Mouse (Mus musculus): ENCODE data around the gene Tnfrsf1a. TPM values are rescaled to one million over a fixed set of nuclear protein-coding genes. Genes with fewer than 3 reads are reported as not detected.

Tnfrsf1a gene
- polyA plus RNA-seq, 1 experiment from 2014 or later, result 69.1 TPM

GRCm38 (mm10) chr6:125377582-125378451 lies 28.7 kb downstream of the Tnfrsf1a start:
- Histone ChIP-seq H3K9me3 (no peaks in the 10 kb centered on the region), H3K4me1 (replicated peaks) (peaks cover 29% of the 10 kb centered on the region), H3K9ac (peak overlapping the region; percentile 1; the same call in 1 of the 2 replicates), H3K36me3 (no peaks in the 10 kb centered on the region), H3K27me3 (replicated peaks) (peaks cover 15% of the 10 kb centered on the region), H3K4me2 (replicated peaks) (peak overlapping the region; percentile 49), H3K27ac (peak overlapping the region; percentile 74), H3K4me3 (replicated peaks) (no peak overlapping the region; the same call in 1 of the 2 replicates)
- WGBS, result 34% methylated on average over 16 of the region's 16 CpGs
- ATAC-seq, result peak; percentile 80

- Histone ChIP-seq H3K27me3 (replicated peaks) (peaks cover 15% of the 10 kb centered on the region), H3K4me3 (replicated peaks) (no peak overlapping the region; the same call in 1 of the 2 replicates), H3K4me1 (replicated peaks) (peaks cover 29% of the 10 kb centered on the region), H3K36me3 (no peaks in the 10 kb centered on the region), H3K4me2 (replicated peaks) (peak overlapping the region; percentile 49), H3K27ac (peak overlapping the region; percentile 33; the same call in 1 of the 2 replicates), H3K9me3 (no peaks in the 10 kb centered on the region), H3K9ac (no peak overlapping the region)
- 34% methylated on average over 6 of the region's 6 CpGs for WGBS
- ATAC-seq, result peak; percentile 6
Measured at GRCm38 (mm10) chr6:125378621-125379020, 29.5 kb downstream of the Tnfrsf1a start.

GRCm38 (mm10) chr6:125379781-125380180 lies 30.6 kb downstream of the Tnfrsf1a start:
- Histone ChIP-seq H3K9ac (peak overlapping the region; percentile 54; the same call in 1 of the 2 replicates), H3K4me3 (replicated peaks) (peak overlapping the region; percentile 50), H3K4me1 (replicated peaks) (peaks cover 29% of the 10 kb centered on the region), H3K27me3 (replicated peaks) (peaks cover 15% of the 10 kb centered on the region), H3K36me3 (no peaks in the 10 kb centered on the region), H3K9me3 (no peaks in the 10 kb centered on the region), H3K4me2 (replicated peaks) (peak overlapping the region; percentile 88), H3K27ac (no peak overlapping the region)
- 10% methylated on average over 9 of the region's 9 CpGs for WGBS
- peak; percentile 29 for ATAC-seq

- peak within 1 kb of the TSS; percentile 40; the same call in 1 of the 2 replicates for H3K27ac ChIP-seq
Measured at GRCm38 (mm10) chr6:125380372-125381360, 31.5 kb downstream of the Tnfrsf1a start, which contains the start of gene Plekhg6. TSS of gene Plekhg6 (minus strand) at chr6:125380793.

GRCm38 (mm10) chr6:125382024-125382423 lies 32.9 kb downstream of the Tnfrsf1a start:
- no peak overlapping the region for H3K4me3 ChIP-seq (replicated peaks)
- peaks cover 15% of the 10 kb centered on the region for H3K27me3 ChIP-seq (replicated peaks)
- no peak overlapping the region for H3K4me2 ChIP-seq (replicated peaks)

More at GRCm38 (mm10) chr6:125380372-125381360, 31.5 kb downstream of the Tnfrsf1a start, which contains the start of gene Plekhg6:
- 8% methylated on average over 39 of the region's 40 CpGs for WGBS
- no peaks in the 10 kb centered on the region for H3K9me3 ChIP-seq
- H3K36me3 ChIP-seq, result no peaks in the 10 kb centered on the region
- peak within 1 kb of the TSS; percentile 50 for H3K4me3 ChIP-seq (replicated peaks)
- peaks cover 29% of the 10 kb centered on the region for H3K4me1 ChIP-seq (replicated peaks)
- ATAC-seq, result peak; percentile 75
- peak within 1 kb of the TSS; percentile 54 for H3K9ac ChIP-seq
- peak within 1 kb of the TSS; percentile 88 for H3K4me2 ChIP-seq (replicated peaks)
- peaks cover 15% of the 10 kb centered on the region for H3K27me3 ChIP-seq (replicated peaks)

GRCm38 (mm10) chr6:125385066-125385974 lies 36.2 kb downstream of the Tnfrsf1a start:
- H3K4me2 ChIP-seq (replicated peaks), result no peak overlapping the region
- no peaks in the 10 kb centered on the region for H3K36me3 ChIP-seq
- 0 out of 2 replicates have a peak overlapping the region, but pooled peaks have one; percentile 27 for H3K27ac ChIP-seq
- peaks cover 7% of the 10 kb centered on the region for H3K4me1 ChIP-seq (replicated peaks)
- WGBS, result 68% methylated on average over 11 of the region's 11 CpGs
- ATAC-seq, result no peak
- no peak overlapping the region for H3K9ac ChIP-seq
- no peak overlapping the region for H3K4me3 ChIP-seq (replicated peaks)
- H3K9me3 ChIP-seq, result no peaks in the 10 kb centered on the region
- H3K27me3 ChIP-seq (replicated peaks), result peaks cover 13% of the 10 kb centered on the region

More at GRCm38 (mm10) chr6:125382024-125382423, 32.9 kb downstream of the Tnfrsf1a start:
- Histone ChIP-seq H3K36me3 (no peaks in the 10 kb centered on the region), H3K4me1 (replicated peaks) (peaks cover 32% of the 10 kb centered on the region), H3K9me3 (no peaks in the 10 kb centered on the region), H3K9ac (no peak overlapping the region), H3K27ac (no peak overlapping the region)
- no peak for ATAC-seq
- WGBS, result 63% methylated on average over 2 of the region's 2 CpGs

- Histone ChIP-seq H3K27ac (0 out of 2 replicates have a peak overlapping the region, but pooled peaks have one; percentile 27), H3K9ac (no peak overlapping the region), H3K4me2 (replicated peaks) (no peak overlapping the region), H3K9me3 (no peaks in the 10 kb centered on the region), H3K36me3 (no peaks in the 10 kb centered on the region), H3K27me3 (replicated peaks) (peaks cover 5% of the 10 kb centered on the region; the same call in 1 of the 2 replicates), H3K4me3 (replicated peaks) (no peak overlapping the region), H3K4me1 (replicated peaks) (peaks cover 3% of the 10 kb centered on the region; the same call in 1 of the 2 replicates)
- peak; percentile 57 for ATAC-seq
- 38% methylated on average over 6 of the region's 6 CpGs for WGBS
Measured at GRCm38 (mm10) chr6:125386080-125386479, 36.9 kb downstream of the Tnfrsf1a start.

- WGBS, result 92% methylated on average over 5 of the region's 5 CpGs
- no peak overlapping the region for H3K9ac ChIP-seq
Measured at GRCm38 (mm10) chr6:125389853-125390252, 40.7 kb downstream of the Tnfrsf1a start.

GRCm38 (mm10) chr6:125405461-125406382 lies 56.6 kb downstream of the Tnfrsf1a start:
- no peaks in the 10 kb centered on the region for H3K9me3 ChIP-seq
- no peak overlapping the region for H3K4me3 ChIP-seq (replicated peaks)
- 57% methylated on average over 14 of the region's 14 CpGs for whole genome bisulfite sequencing
- H3K27me3 ChIP-seq (replicated peaks), result no peaks in the 10 kb centered on the region
- no peak overlapping the region for H3K27ac ChIP-seq
- no peaks in the 10 kb centered on the region for H3K36me3 ChIP-seq
- no peak overlapping the region for H3K9ac ChIP-seq
- H3K4me2 ChIP-seq (replicated peaks), result no peak overlapping the region
- H3K4me1 ChIP-seq (replicated peaks), result peaks cover 1% of the 10 kb centered on the region; the same call in 1 of the 2 replicates
- ATAC-seq, result no peak

More at GRCm38 (mm10) chr6:125389853-125390252, 40.7 kb downstream of the Tnfrsf1a start:
- Histone ChIP-seq H3K4me3 (replicated peaks) (no peak overlapping the region), H3K36me3 (no peaks in the 10 kb centered on the region), H3K4me1 (replicated peaks) (0 out of 2 replicates have a peak, but pooled peaks cover 3% of the 10 kb centered on the region), H3K27me3 (replicated peaks) (no peaks in the 10 kb centered on the region), H3K9me3 (no peaks in the 10 kb centered on the region), H3K4me2 (replicated peaks) (no peak overlapping the region), H3K27ac (no peak overlapping the region)
- ATAC-seq, result no peak

- Histone ChIP-seq H3K36me3 (no peaks in the 10 kb centered on the region), H3K9me3 (no peaks in the 10 kb centered on the region), H3K4me3 (replicated peaks) (no peak overlapping the region), H3K4me1 (replicated peaks) (peaks cover 11% of the 10 kb centered on the region; the same call in 1 of the 2 replicates), H3K27ac (no peak overlapping the region), H3K4me2 (replicated peaks) (no peak overlapping the region), H3K27me3 (replicated peaks) (no peaks in the 10 kb centered on the region), H3K9ac (no peak overlapping the region)
- WGBS, result 76% methylated on average over 7 of the region's 7 CpGs
- no peak for ATAC-seq
Measured at GRCm38 (mm10) chr6:125407224-125407623, 58.1 kb downstream of the Tnfrsf1a start.
